Mouse (Mus musculus): ENCODE results near the gene Plekhb2.

The Plekhb2 gene

GRCm38 (mm10) chr1:34852116-34852878 is 2.5 kb downstream of the Plekhb2 start:
- H3K36me3 ChIP-seq (ENCODE audit: insufficient read depth, low read length) = no peaks in the 10 kb centered on the region
- H3K4me3 ChIP-seq (replicated peaks; ENCODE audit: low read length) = no peak overlapping the region
- TF ChIP-seq CTCF (conservative IDR thresholded peaks at IDR 0.05; ENCODE audit: low read length) (no peak), POU5F1 (IDR thresholded peaks at IDR 0.05; ENCODE audit: borderline replicate concordance, low read length) (no peak), NANOG (IDR thresholded peaks at IDR 0.05; ENCODE audit: borderline replicate concordance, low read length) (no peak)
- H3K9me3 ChIP-seq (ENCODE audit: low read length) = no peaks in the 10 kb centered on the region
- peaks cover 43% of the 10 kb centered on the region for H3K4me1 ChIP-seq (replicated peaks; ENCODE audit: low read depth, low read length)
- H3K27me3 ChIP-seq (ENCODE audit: insufficient read depth, low read length) = peaks cover 10% of the 10 kb centered on the region

GRCm38 (mm10) chr1:34853786-34854185 is 4.0 kb downstream of the Plekhb2 start:
- H3K9me3 ChIP-seq (ENCODE audit: low read length) = no peaks in the 10 kb centered on the region
- H3K36me3 ChIP-seq (ENCODE audit: insufficient read depth, low read length) = no peaks in the 10 kb centered on the region
- no peak for TF ChIP-seq CTCF (conservative IDR thresholded peaks at IDR 0.05; ENCODE audit: low read length)
- no peak for TF ChIP-seq NANOG (IDR thresholded peaks at IDR 0.05; ENCODE audit: borderline replicate concordance, low read length)
- TF ChIP-seq POU5F1 (IDR thresholded peaks at IDR 0.05; ENCODE audit: borderline replicate concordance, low read length) = no peak
- peaks cover 10% of the 10 kb centered on the region for H3K27me3 ChIP-seq (ENCODE audit: insufficient read depth, low read length)
- peaks cover 46% of the 10 kb centered on the region for H3K4me1 ChIP-seq (replicated peaks; ENCODE audit: low read depth, low read length)
- no peak overlapping the region for H3K4me3 ChIP-seq (replicated peaks; ENCODE audit: low read length)

- TF ChIP-seq NANOG (IDR thresholded peaks at IDR 0.05; ENCODE audit: borderline replicate concordance, low read length) (no peak), POU5F1 (IDR thresholded peaks at IDR 0.05; ENCODE audit: borderline replicate concordance, low read length) (no peak), CTCF (conservative IDR thresholded peaks at IDR 0.05; ENCODE audit: low read length) (no peak)
- Histone ChIP-seq H3K9me3 (ENCODE audit: low read length) (no peaks in the 10 kb centered on the region), H3K4me1 (replicated peaks; ENCODE audit: low read depth, low read length) (peaks cover 52% of the 10 kb centered on the region), H3K4me3 (replicated peaks; ENCODE audit: low read length) (no peak overlapping the region), H3K36me3 (ENCODE audit: insufficient read depth, low read length) (no peaks in the 10 kb centered on the region), H3K27me3 (ENCODE audit: insufficient read depth, low read length) (peaks cover 7% of the 10 kb centered on the region; the same call in 1 of the 2 replicates)
Observed at GRCm38 (mm10) chr1:34855056-34855739, 5.4 kb downstream of the Plekhb2 start.

DNA sequence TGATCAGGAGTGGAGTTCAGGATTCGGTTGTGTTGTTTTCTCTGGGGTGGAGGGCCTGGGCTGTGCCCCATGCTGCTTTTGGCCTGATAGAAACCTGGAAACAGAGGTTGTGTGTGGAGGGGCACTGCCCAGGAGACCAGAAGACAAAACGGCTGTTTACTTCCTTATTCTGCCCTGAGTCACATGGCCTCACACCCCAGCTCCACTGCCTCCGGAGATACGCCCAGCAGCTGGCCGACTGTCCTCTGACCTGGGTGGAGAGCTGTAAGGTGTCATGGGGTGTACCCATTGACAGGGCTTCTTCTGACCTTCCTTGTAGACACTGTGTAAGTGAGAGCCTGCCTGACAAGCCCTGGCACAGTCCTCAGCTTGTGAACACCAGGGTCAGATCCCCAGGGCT is 8.9 kb downstream of the Plekhb2 start:
- TF ChIP-seq CTCF (conservative IDR thresholded peaks at IDR 0.05; ENCODE audit: low read length) = no peak
- TF ChIP-seq NANOG (IDR thresholded peaks at IDR 0.05; ENCODE audit: borderline replicate concordance, low read length) = no peak
- no peak for TF ChIP-seq POU5F1 (IDR thresholded peaks at IDR 0.05; ENCODE audit: borderline replicate concordance, low read length)
- H3K4me1 ChIP-seq (replicated peaks; ENCODE audit: low read depth, low read length) = peaks cover 23% of the 10 kb centered on the region
- no peaks in the 10 kb centered on the region for H3K27me3 ChIP-seq (ENCODE audit: insufficient read depth, low read length)
- H3K4me3 ChIP-seq (replicated peaks; ENCODE audit: low read length) = no peak overlapping the region
- H3K36me3 ChIP-seq (ENCODE audit: insufficient read depth, low read length) = peaks cover 9% of the 10 kb centered on the region
- H3K9me3 ChIP-seq (ENCODE audit: low read length) = no peaks in the 10 kb centered on the region

DNA sequence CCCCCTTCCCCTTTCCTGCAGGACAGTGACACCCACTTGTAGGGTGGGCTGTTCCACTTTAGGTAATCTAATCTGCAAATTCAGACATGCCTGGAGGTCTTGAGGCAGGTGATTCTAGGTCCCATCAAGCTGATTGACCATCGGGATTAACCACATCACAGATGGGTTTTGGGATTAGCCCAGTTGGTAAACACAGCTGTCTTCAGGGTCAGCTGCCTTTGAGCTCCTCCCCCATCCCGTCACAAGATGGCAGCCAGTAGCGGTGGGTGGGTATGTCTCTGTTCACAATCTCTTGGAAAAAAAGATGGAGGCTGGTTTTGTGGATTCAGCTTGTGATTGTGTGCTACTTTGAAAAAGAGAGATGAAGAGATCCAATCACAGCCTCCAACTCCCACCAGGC is 10.0 kb downstream of the Plekhb2 start:
- Histone ChIP-seq H3K27me3 (ENCODE audit: insufficient read depth, low read length) (no peaks in the 10 kb centered on the region), H3K36me3 (ENCODE audit: insufficient read depth, low read length) (peaks cover 14% of the 10 kb centered on the region), H3K4me1 (replicated peaks; ENCODE audit: low read depth, low read length) (peaks cover 28% of the 10 kb centered on the region), H3K4me3 (replicated peaks; ENCODE audit: low read length) (no peak overlapping the region), H3K9me3 (ENCODE audit: low read length) (no peaks in the 10 kb centered on the region)
- TF ChIP-seq NANOG (IDR thresholded peaks at IDR 0.05; ENCODE audit: borderline replicate concordance, low read length) (no peak), POU5F1 (IDR thresholded peaks at IDR 0.05; ENCODE audit: borderline replicate concordance, low read length) (no peak), CTCF (conservative IDR thresholded peaks at IDR 0.05; ENCODE audit: low read length) (no peak)

GRCm38 (mm10) chr1:34860205-34860604 is 10.4 kb downstream of the Plekhb2 start:
- H3K27me3 ChIP-seq (ENCODE audit: insufficient read depth, low read length) = no peaks in the 10 kb centered on the region

GRCm38 (mm10) chr1:34862877-34863276 is 13.1 kb downstream of the Plekhb2 start:
- Histone ChIP-seq H3K4me1 (replicated peaks; ENCODE audit: low read depth, low read length) (peaks cover 25% of the 10 kb centered on the region), H3K27me3 (ENCODE audit: insufficient read depth, low read length) (no peaks in the 10 kb centered on the region), H3K36me3 (ENCODE audit: insufficient read depth, low read length) (peaks cover 14% of the 10 kb centered on the region), H3K4me3 (replicated peaks; ENCODE audit: low read length) (no peak overlapping the region), H3K9me3 (ENCODE audit: low read length) (no peaks in the 10 kb centered on the region)
- TF ChIP-seq CTCF (conservative IDR thresholded peaks at IDR 0.05; ENCODE audit: low read length) = no peak
- TF ChIP-seq POU5F1 (IDR thresholded peaks at IDR 0.05; ENCODE audit: borderline replicate concordance, low read length) = no peak
- TF ChIP-seq NANOG (IDR thresholded peaks at IDR 0.05; ENCODE audit: borderline replicate concordance, low read length) = no peak

More at GRCm38 (mm10) chr1:34860205-34860604, 10.4 kb downstream of the Plekhb2 start:
- Histone ChIP-seq H3K36me3 (ENCODE audit: insufficient read depth, low read length) (peaks cover 14% of the 10 kb centered on the region), H3K9me3 (ENCODE audit: low read length) (no peaks in the 10 kb centered on the region), H3K4me3 (replicated peaks; ENCODE audit: low read length) (no peak overlapping the region), H3K4me1 (replicated peaks; ENCODE audit: low read depth, low read length) (peaks cover 28% of the 10 kb centered on the region)
- no peak for TF ChIP-seq POU5F1 (IDR thresholded peaks at IDR 0.05; ENCODE audit: borderline replicate concordance, low read length)
- no peak for TF ChIP-seq NANOG (IDR thresholded peaks at IDR 0.05; ENCODE audit: borderline replicate concordance, low read length)
- no peak for TF ChIP-seq CTCF (conservative IDR thresholded peaks at IDR 0.05; ENCODE audit: low read length)

DNA sequence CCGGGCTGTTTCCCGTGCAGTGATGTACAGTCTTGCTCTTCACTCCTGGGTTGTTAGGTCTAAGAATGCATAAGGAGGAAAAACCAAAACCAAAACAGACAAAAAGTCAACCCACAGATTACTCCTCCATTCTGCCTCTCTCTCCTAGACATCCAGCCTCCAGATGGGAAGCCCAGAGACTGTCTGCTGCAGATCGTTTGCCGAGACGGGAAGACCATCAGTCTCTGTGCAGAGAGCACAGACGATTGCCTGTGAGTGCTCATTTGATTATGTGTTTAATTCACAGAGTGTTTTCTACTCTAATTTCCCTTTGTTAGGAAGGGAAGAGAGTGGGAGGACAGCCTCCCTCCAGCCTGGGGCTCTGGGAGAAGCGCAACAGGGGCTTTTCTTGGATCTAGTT is 13.5 kb downstream of the Plekhb2 start:
- Histone ChIP-seq H3K4me3 (replicated peaks; ENCODE audit: low read length) (no peak overlapping the region), H3K4me1 (replicated peaks; ENCODE audit: low read depth, low read length) (peaks cover 24% of the 10 kb centered on the region), H3K9me3 (ENCODE audit: low read length) (no peaks in the 10 kb centered on the region), H3K36me3 (ENCODE audit: insufficient read depth, low read length) (peaks cover 14% of the 10 kb centered on the region), H3K27me3 (ENCODE audit: insufficient read depth, low read length) (no peaks in the 10 kb centered on the region)
- no peak for TF ChIP-seq POU5F1 (IDR thresholded peaks at IDR 0.05; ENCODE audit: borderline replicate concordance, low read length)
- TF ChIP-seq NANOG (IDR thresholded peaks at IDR 0.05; ENCODE audit: borderline replicate concordance, low read length) = no peak
- TF ChIP-seq CTCF (conservative IDR thresholded peaks at IDR 0.05; ENCODE audit: low read length) = no peak

Measured in E14TG2a.4 (cell line).